Mouse (Mus musculus) embryonic fibroblast, embryonic 13.5 days (primary cell): ENCODE measurements around the gene Lrrc4.

ENCODE experiments used
- CTCF ChIP-seq: IDR thresholded peaks from 2 replicates; pipeline ENCODE4 v1.5.1; 2011; ENCODE audit warnings: mild to moderate bottlenecking, control low read depth, low read length, moderate library complexity, borderline replicate concordance; ENCODE audit not compliant: insufficient read depth
- POLR2A ChIP-seq: IDR thresholded peaks from 2 replicates; pipeline ENCODE4 v1.6.1; 2011; ENCODE audit warnings: low read depth, mild to moderate bottlenecking, control low read depth, low read length, moderate library complexity

- TF ChIP-seq POLR2A = no peak
- no peak for TF ChIP-seq CTCF
Measured at GRCm38 (mm10) chr6:28877945-28878666, 46.6 kb upstream of the Lrrc4 start.
